Mouse (Mus musculus): ENCODE measurements around the gene Slc27a2.

DNA sequence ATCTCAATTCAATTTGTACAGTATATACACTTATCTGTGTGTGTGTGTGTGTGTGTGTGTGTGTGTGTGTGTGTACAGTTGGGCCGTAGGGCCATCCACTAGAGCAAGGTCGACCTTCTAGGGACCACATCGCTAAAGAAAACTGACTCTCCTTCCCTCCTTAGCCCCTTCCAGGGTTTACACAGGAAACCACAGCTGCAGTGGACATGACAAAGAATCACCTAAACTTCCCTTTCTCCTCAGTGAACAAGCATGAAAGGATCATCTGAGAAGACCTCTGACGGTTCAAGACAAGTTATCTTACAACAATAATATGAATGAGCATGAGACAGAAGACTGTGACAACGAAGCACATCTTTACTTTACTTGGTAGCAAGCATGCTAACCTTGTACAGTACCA, 311 bp upstream of the Slc27a2 start:
- TF ChIP-seq CTCF (IDR thresholded peaks at IDR 0.05; ENCODE audit: extremely low read depth, insufficient read length, insufficient replicate concordance, low read depth, low read length): no peak
- no peak for TF ChIP-seq POLR2A (IDR thresholded peaks at IDR 0.05; ENCODE audit: low read depth, low read length)
